Mouse (Mus musculus): ENCODE results near the gene Fpgs.

The Fpgs gene

DNA sequence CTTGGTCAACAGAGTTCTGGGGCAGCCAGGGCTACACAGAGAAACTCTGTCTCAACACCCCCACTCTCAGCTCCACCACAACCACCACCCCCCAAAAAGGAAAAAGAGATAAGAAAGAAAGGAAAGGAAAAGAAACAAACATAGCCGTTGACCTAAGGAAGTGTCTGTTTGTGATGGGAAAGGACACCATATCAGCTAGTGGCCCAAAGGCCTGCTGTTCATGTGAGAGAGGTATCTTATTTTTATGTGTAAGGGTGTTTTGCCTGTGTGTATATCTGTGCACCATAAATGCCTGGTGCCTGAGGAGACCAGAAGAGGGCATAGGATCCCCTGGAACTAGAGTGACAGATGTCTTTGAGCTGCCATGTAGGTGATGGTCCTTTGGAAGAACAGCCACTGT, 64.3 kb downstream of the Fpgs start:
- no peak for DNase-seq (ENCODE audit: low read depth, low spot score)

DNA sequence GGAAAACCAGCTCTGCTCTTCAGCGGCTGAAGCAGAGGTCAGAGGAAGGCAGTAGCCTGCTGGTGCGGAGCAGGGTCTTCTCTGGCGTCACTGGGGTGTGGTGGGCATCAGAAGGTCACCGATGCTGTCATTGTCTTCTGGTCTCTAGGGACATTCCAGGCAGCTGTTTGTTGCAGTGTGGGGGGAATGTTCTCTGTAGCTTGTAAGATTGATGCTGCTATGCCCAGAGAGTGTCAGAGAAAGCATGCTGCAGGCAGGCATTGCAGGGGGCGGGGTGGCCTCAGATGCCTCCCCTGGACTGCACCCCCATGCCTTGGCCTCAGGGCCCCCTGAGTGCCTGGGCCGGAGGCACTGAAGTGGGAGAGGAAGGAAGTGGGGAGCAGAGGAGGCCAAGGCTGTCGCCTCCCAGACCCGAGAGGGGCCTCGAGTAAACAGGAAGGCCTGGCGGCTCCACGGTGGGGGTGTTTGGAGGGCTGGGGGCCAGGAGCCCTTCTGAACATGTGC, 66.1 kb downstream of the Fpgs start:
- peak; percentile 44 for DNase-seq (ENCODE audit: low read depth, low spot score)

DNA sequence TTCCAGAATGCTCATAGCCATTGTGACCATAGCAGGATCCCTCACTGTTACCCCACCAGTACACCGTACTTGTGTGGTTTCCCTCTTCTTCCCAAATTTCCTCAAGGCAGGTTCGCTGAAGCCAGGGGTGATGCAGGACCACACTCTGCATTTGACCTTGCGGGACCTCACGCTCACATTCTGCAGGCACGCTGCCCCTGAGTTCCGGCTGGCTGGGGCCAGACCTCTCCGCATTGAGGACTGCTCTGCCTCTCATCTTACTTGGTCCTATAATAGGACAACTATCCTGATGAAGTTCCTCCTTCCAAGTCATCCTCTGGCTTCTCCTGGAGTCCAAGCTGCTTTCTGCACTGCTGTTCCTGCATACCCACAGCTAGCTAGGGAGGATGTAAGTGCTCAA, 67.3 kb downstream of the Fpgs start:
- no peak for DNase-seq (ENCODE audit: low read depth, low spot score)

DNA sequence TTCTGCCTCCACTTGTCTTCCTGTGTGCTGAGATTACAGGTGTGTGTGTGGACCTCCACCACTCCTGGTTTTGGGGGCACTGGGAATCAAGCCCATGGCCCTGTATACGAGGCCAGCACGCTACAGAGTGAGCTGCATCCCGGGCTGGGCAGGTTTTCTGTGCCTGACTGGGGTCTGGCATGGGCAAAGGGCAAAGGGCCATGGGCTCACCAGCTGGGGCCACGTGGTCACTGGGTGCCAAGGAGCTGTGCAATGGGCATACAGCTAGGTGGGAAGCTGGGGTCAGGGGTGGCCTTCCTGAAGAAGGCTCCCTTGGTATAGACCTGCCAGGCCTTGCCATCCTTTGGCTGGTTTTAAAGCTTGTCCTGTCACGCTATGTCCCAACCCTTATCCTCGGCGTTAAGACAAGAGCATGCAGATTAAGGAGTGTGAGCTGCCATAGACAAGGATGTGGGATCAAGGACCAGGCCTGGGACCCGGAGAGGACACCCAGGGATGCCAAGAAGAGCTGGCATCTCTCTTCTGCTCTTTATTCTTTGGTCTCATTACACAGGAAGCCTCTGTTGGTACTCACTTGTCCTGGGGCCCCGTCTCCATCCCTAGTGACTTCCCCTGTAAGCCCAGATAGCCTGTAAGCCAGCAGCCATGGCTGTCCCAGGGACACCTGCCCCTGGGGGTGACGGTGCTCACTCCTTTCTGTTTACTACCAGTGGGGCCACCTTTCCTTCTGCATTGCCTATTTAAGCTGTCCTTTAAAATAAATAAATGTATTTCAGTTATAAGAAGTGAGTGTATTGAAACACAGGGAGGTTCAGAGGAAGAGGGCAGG, 69.5 kb downstream of the Fpgs start:
- no peak for DNase-seq (ENCODE audit: low read depth, low spot score)

DNA sequence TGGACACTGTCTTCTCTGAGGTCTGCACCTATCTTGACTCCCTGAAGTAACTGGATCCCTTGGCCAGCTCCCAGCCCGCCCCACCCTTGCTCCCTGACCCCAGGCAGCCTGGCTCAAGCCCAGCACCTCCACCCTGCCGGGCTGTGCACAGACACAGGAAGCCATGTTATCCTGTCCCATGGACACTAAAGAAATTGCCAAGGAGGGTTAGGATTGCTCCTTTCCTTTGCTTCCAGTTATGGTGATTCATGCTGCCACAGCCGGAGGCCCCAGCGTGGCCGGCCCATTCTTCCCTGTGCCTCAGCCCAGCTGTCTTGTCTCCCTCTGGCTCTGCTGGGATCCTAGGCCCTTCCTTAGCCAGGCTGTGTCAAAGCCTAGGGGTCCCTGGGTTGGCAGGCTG, 70.3 kb downstream of the Fpgs start:
- DNase-seq (ENCODE audit: low read depth, low spot score), result no peak
